9 mouse cellular contexts compared by ENCODE assay signal in genomic region chr5:140608634-140609015, GRCm38 (mm10). TPM values are rescaled to one million over a fixed set of nuclear protein-coding genes. Genes with fewer than 3 reads are reported as not detected.
DNase-seq lines count a peak whose midpoint lies in the region; ATAC-seq and TF ChIP-seq lines count a peak whose summit lies in the region.
"Had no signal": no experiment of that assay in that cellular context is flagged by ENCODE, and none has a peak within 500 bp of the region (broad histone marks: within the 10 kb centered on the region; RNA-seq: fewer than 3 reads in every experiment).

No protein-coding gene starts in this region.

- no peak for DNase-seq in kidney, adult 8-10 months
- DNase-seq in NIH3T3 (ENCODE audit: low read depth), result peak; percentile 62
- DNase-seq in limb, embryonic 14.5 days (ENCODE audit: low spot score), result no peak
- no peak for DNase-seq in thymus, postnatal 36 days

- peak overlapping the region; percentile 69 for H3K4me3 ChIP-seq in kidney, embryonic 14.5 days (ENCODE audit: low read length)
- H3K4me3 ChIP-seq in forebrain, embryonic 16.5 days (replicated peaks; ENCODE audit: low read length), result peak overlapping the region; percentile 60
- H3K4me3 ChIP-seq in limb, embryonic 14.5 days (replicated peaks; ENCODE audit: low read length), result peak overlapping the region; percentile 40
- peak overlapping the region; percentile 50 for H3K4me3 ChIP-seq in neural tube, embryonic 15.5 days (replicated peaks)

- H3K27ac ChIP-seq in kidney, embryonic 14.5 days (ENCODE audit: low read depth, low read length), result no peak overlapping the region; the same call in 1 of the 2 replicates
- H3K27ac ChIP-seq in forebrain, embryonic 16.5 days (ENCODE audit: low read length), result peak overlapping the region; percentile 81
- 0 out of 2 replicates have a peak overlapping the region, but pooled peaks have one; percentile 1 for H3K27ac ChIP-seq in limb, embryonic 14.5 days (replicated peaks; ENCODE audit: low read depth, low read length)
- H3K27ac ChIP-seq in neural tube, embryonic 15.5 days (replicated peaks), result peak overlapping the region; percentile 79

- no peaks in the 10 kb centered on the region for H3K27me3 ChIP-seq in kidney, embryonic 14.5 days (ENCODE audit: control insufficient read depth, insufficient read depth, low read length)
- H3K27me3 ChIP-seq in forebrain, embryonic 16.5 days (replicated peaks; ENCODE audit: control insufficient read depth, insufficient read depth, low read length), result peaks cover 5% of the 10 kb centered on the region; the same call in 1 of the 2 replicates
- H3K27me3 ChIP-seq in limb, embryonic 14.5 days (ENCODE audit: control insufficient read depth, insufficient read depth, low read length), result peaks cover 60% of the 10 kb centered on the region
- peaks cover 21% of the 10 kb centered on the region for H3K27me3 ChIP-seq in neural tube, embryonic 15.5 days (replicated peaks)

- H3K9ac ChIP-seq in kidney, embryonic 14.5 days (ENCODE audit: low read depth, low read length), result peak overlapping the region; percentile 86
- peak overlapping the region; percentile 69 for H3K9ac ChIP-seq in forebrain, embryonic 16.5 days (replicated peaks; ENCODE audit: low read depth, low read length)
- peak overlapping the region; percentile 38 for H3K9ac ChIP-seq in limb, embryonic 14.5 days (ENCODE audit: low read depth, low read length, severe bottlenecking)
- peak overlapping the region; percentile 52; the same call in 1 of the 2 replicates for H3K9ac ChIP-seq in neural tube, embryonic 15.5 days (replicated peaks)

- H3K9me3 ChIP-seq in kidney, embryonic 14.5 days (ENCODE audit: control insufficient read depth, low read length), result no peaks in the 10 kb centered on the region
- no peaks in the 10 kb centered on the region for H3K9me3 ChIP-seq in forebrain, embryonic 16.5 days (ENCODE audit: control insufficient read depth, low read length)
- H3K9me3 ChIP-seq in limb, embryonic 14.5 days (ENCODE audit: control insufficient read depth, low read length), result no peaks in the 10 kb centered on the region
- H3K9me3 ChIP-seq in neural tube, embryonic 15.5 days (replicated peaks), result no peaks in the 10 kb centered on the region

- under 1% methylated on average over 16 of the region's 16 CpGs for WGBS in kidney, embryonic 14.5 days
- WGBS in forebrain, embryonic 16.5 days, result under 1% methylated on average over 16 of the region's 16 CpGs
- 3% methylated on average over 16 of the region's 16 CpGs for WGBS in limb, embryonic 14.5 days
- 3% methylated on average over 16 of the region's 16 CpGs for WGBS in neural tube, embryonic 15.5 days

- peaks cover 67% of the 10 kb centered on the region for H3K4me1 ChIP-seq in kidney, embryonic 14.5 days (ENCODE audit: control insufficient read depth, insufficient read depth, low read length)
- H3K4me1 ChIP-seq in forebrain, embryonic 16.5 days (replicated peaks; ENCODE audit: control insufficient read depth, insufficient read depth, low read length), result peaks cover 47% of the 10 kb centered on the region
- peaks cover 55% of the 10 kb centered on the region for H3K4me1 ChIP-seq in limb, embryonic 14.5 days (ENCODE audit: control insufficient read depth, insufficient read depth, low read length)
- peaks cover 68% of the 10 kb centered on the region for H3K4me1 ChIP-seq in neural tube, embryonic 15.5 days

- H3K4me2 ChIP-seq in kidney, embryonic 14.5 days (replicated peaks; ENCODE audit: low read depth, low read length), result peak overlapping the region; percentile 88
- peak overlapping the region; percentile 94 for H3K4me2 ChIP-seq in forebrain, embryonic 16.5 days (ENCODE audit: low read length)
- peak overlapping the region; percentile 91 for H3K4me2 ChIP-seq in limb, embryonic 14.5 days (replicated peaks; ENCODE audit: low read depth, low read length, severe bottlenecking)
- peak overlapping the region; percentile 93 for H3K4me2 ChIP-seq in neural tube, embryonic 15.5 days

- H3K36me3 ChIP-seq in kidney, embryonic 14.5 days (ENCODE audit: control insufficient read depth, insufficient read depth, low read length), result peaks cover 14% of the 10 kb centered on the region
- no peaks in the 10 kb centered on the region for H3K36me3 ChIP-seq in forebrain, embryonic 16.5 days (ENCODE audit: control insufficient read depth, insufficient read depth)
- peaks cover 8% of the 10 kb centered on the region; the same call in 1 of the 2 replicates for H3K36me3 ChIP-seq in limb, embryonic 14.5 days (ENCODE audit: control insufficient read depth, insufficient read depth, low read length)
- no peaks in the 10 kb centered on the region for H3K36me3 ChIP-seq in neural tube, embryonic 15.5 days

- TF ChIP-seq POLR2A in limb, embryonic 14.5 days (IDR thresholded peaks at IDR 0.05; ENCODE audit: borderline replicate concordance, extremely low read depth, insufficient read depth, insufficient read length), result no peak

- no peak for ATAC-seq in kidney, embryonic 14.5 days (ENCODE audit: low FRiP score, low TSS enrichment)
- peak; percentile 26; the same call in 1 of the 2 replicates for ATAC-seq in forebrain, embryonic 16.5 days
- ATAC-seq in limb, embryonic 14.5 days (ENCODE audit: low FRiP score, low read depth), result no peak
- ATAC-seq in neural tube, embryonic 15.5 days (ENCODE audit: low FRiP score), result peak; percentile 19
- ATAC-seq in megakaryocyte-erythroid progenitor cell, adult 5-6 weeks (replicated peaks; ENCODE audit: low FRiP score, low TSS enrichment, poor library complexity, severe bottlenecking), result no peak

RNA-seq across cellular contexts. Expression of gene Lfng, which starts 1.5 kb away (rescaled TPM):
- polyA plus RNA-seq in kidney, embryonic 14.5 days (2014; fragmentation: Nextera tagmentation; extraction: Ambion mirVana), result 32.2 and 39.0 TPM in 2 replicates
- 23.3 and 25.6 TPM in 2 replicates for polyA plus RNA-seq in forebrain, embryonic 16.5 days (2015; fragmentation: Nextera tagmentation; extraction: Ambion mirVana)
- polyA plus RNA-seq in limb, embryonic 14.5 days (2012; rRNA removed), result 38.9 and 48.2 TPM in 2 replicates
- 19.2 and 21.4 TPM in 2 replicates for polyA plus RNA-seq in limb, embryonic 14.5 days (2014; fragmentation: Nextera tagmentation; extraction: Ambion mirVana)
- 16.7 and 19.4 TPM in 2 replicates for polyA plus RNA-seq in neural tube, embryonic 15.5 days (2015; fragmentation: Nextera tagmentation; extraction: Ambion mirVana)
- total RNA-seq in megakaryocyte-erythroid progenitor cell, adult 5-6 weeks (2014; fragmentation: Nextera tagmentation), result 17.6 and 38.9 TPM in 2 replicates
- total RNA-seq in megakaryocyte-erythroid progenitor cell, adult 5-6 weeks (2017), result 21.3 and 22.9 TPM in 2 replicates

RNA-seq across cellular contexts. Expression of gene Ttyh3, which starts 40.2 kb away (rescaled TPM):
- polyA plus RNA-seq in kidney, embryonic 14.5 days (2014; fragmentation: Nextera tagmentation; extraction: Ambion mirVana), result 40.0 and 48.5 TPM in 2 replicates
- polyA plus RNA-seq in forebrain, embryonic 16.5 days (2015; fragmentation: Nextera tagmentation; extraction: Ambion mirVana), result 68.7 and 68.9 TPM in 2 replicates
- 118 and 180 TPM in 2 replicates for polyA plus RNA-seq in limb, embryonic 14.5 days (2012; rRNA removed)
- 57.5 and 66.3 TPM in 2 replicates for polyA plus RNA-seq in limb, embryonic 14.5 days (2014; fragmentation: Nextera tagmentation; extraction: Ambion mirVana)
- polyA plus RNA-seq in neural tube, embryonic 15.5 days (2015; fragmentation: Nextera tagmentation; extraction: Ambion mirVana), result 58.8 and 63.9 TPM in 2 replicates
- 26.7 and 32.2 TPM in 2 replicates for total RNA-seq in megakaryocyte-erythroid progenitor cell, adult 5-6 weeks (2014; fragmentation: Nextera tagmentation)
- 5.6 and 8.6 TPM in 2 replicates for total RNA-seq in megakaryocyte-erythroid progenitor cell, adult 5-6 weeks (2017)

RNA-seq across cellular contexts. Expression of gene Grifin, which starts 43.8 kb away (rescaled TPM):
- polyA plus RNA-seq in kidney, embryonic 14.5 days (2014; fragmentation: Nextera tagmentation; extraction: Ambion mirVana), result 0.34 TPM in 1 of 2 replicates, not detected in the other
- not detected in 2 replicates for polyA plus RNA-seq in forebrain, embryonic 16.5 days (2015; fragmentation: Nextera tagmentation; extraction: Ambion mirVana)
- 0.18 and 0.19 TPM in 2 replicates for polyA plus RNA-seq in limb, embryonic 14.5 days (2012; rRNA removed)
- not detected in 2 replicates for polyA plus RNA-seq in limb, embryonic 14.5 days (2014; fragmentation: Nextera tagmentation; extraction: Ambion mirVana)
- 1.6 TPM in 1 of 2 replicates, not detected in the other for polyA plus RNA-seq in neural tube, embryonic 15.5 days (2015; fragmentation: Nextera tagmentation; extraction: Ambion mirVana)
- not detected in 2 replicates for total RNA-seq in megakaryocyte-erythroid progenitor cell, adult 5-6 weeks (2014; fragmentation: Nextera tagmentation)
- not detected in 2 replicates for total RNA-seq in megakaryocyte-erythroid progenitor cell, adult 5-6 weeks (2017)
- total RNA-seq: left cerebral cortex, postnatal 10 days had no signal

Comparison
In these comparisons a context has a peak if more than half of its experiments do, and no peak if none do; other contexts are left out.
1. ATAC-seq: peak in forebrain, embryonic 16.5 days (single experiment) and neural tube, embryonic 15.5 days (single experiment); none in kidney, embryonic 14.5 days (single experiment), limb, embryonic 14.5 days (single experiment) and megakaryocyte-erythroid progenitor cell, adult 5-6 weeks (single experiment).
2. Peak in every context shown above with its lines, with median percentiles within 50 percentile points of each other: H3K4me2 ChIP-seq, H3K4me3 ChIP-seq and H3K9ac ChIP-seq.